Mouse (Mus musculus): ENCODE results near the gene Hormad2. TPM values are rescaled to one million over a fixed set of nuclear protein-coding genes. Genes with fewer than 3 reads are reported as not detected.

The Hormad2 gene
- polyA plus RNA-seq, 1 experiment from 2014 or later, result 1.9 TPM

- H3K9me3 ChIP-seq (ENCODE audit: control insufficient read depth, low read length), result no peaks in the 10 kb centered on the region
- H3K9ac ChIP-seq (ENCODE audit: low read depth, low read length), result no peak overlapping the region
- H3K4me1 ChIP-seq (replicated peaks; ENCODE audit: control insufficient read depth, insufficient read depth, low read length), result no peaks in the 10 kb centered on the region; the same call in 1 of the 2 replicates
- no peaks in the 10 kb centered on the region for H3K36me3 ChIP-seq (ENCODE audit: control insufficient read depth, insufficient read depth, low read length)
- WGBS, result 11% methylated on average over 12 of the region's 12 CpGs
- DNase-seq (ENCODE audit: low spot score) (no peak), ATAC-seq (replicated peaks; ENCODE audit: low FRiP score) (no peak)
- H3K27ac ChIP-seq (ENCODE audit: low read depth, low read length), result no peak overlapping the region
- H3K27me3 ChIP-seq (replicated peaks; ENCODE audit: control insufficient read depth, insufficient read depth, low read length), result no peaks in the 10 kb centered on the region; the same call in 1 of the 2 replicates
- no peak overlapping the region for H3K4me2 ChIP-seq
- H3K4me3 ChIP-seq (ENCODE audit: low read depth, low read length), result no peak overlapping the region
Measured at GRCm38 (mm10) chr11:4461154-4461553, 20.2 kb upstream of the Hormad2 start.

- no peaks in the 10 kb centered on the region for H3K36me3 ChIP-seq (ENCODE audit: control insufficient read depth, insufficient read depth, low read length)
- no peak overlapping the region for H3K27ac ChIP-seq (ENCODE audit: low read depth, low read length)
- no peak overlapping the region for H3K4me3 ChIP-seq (ENCODE audit: low read depth, low read length)
- no peak overlapping the region for H3K4me2 ChIP-seq
- H3K9ac ChIP-seq (ENCODE audit: low read depth, low read length), result no peak overlapping the region
- no peaks in the 10 kb centered on the region for H3K9me3 ChIP-seq (ENCODE audit: control insufficient read depth, low read length)
- DNase-seq (ENCODE audit: low spot score) (no peak), ATAC-seq (replicated peaks; ENCODE audit: low FRiP score) (no peak)
- H3K4me1 ChIP-seq (replicated peaks; ENCODE audit: control insufficient read depth, insufficient read depth, low read length), result no peaks in the 10 kb centered on the region
- 36% methylated on average over 5 of the region's 5 CpGs for WGBS
- no peaks in the 10 kb centered on the region; the same call in 1 of the 2 replicates for H3K27me3 ChIP-seq (replicated peaks; ENCODE audit: control insufficient read depth, insufficient read depth, low read length)
Measured at GRCm38 (mm10) chr11:4460615-4461014, 19.7 kb upstream of the Hormad2 start.

GRCm38 (mm10) chr11:4454895-4455535 is 14.1 kb upstream of the Hormad2 start:
- no peak for ATAC-seq (replicated peaks; ENCODE audit: low FRiP score)
- Histone ChIP-seq H3K36me3 (ENCODE audit: control insufficient read depth, insufficient read depth, low read length) (no peaks in the 10 kb centered on the region), H3K4me3 (ENCODE audit: low read depth, low read length) (no peak overlapping the region), H3K27ac (ENCODE audit: low read depth, low read length) (no peak overlapping the region), H3K4me2 (no peak overlapping the region), H3K9me3 (ENCODE audit: control insufficient read depth, low read length) (no peaks in the 10 kb centered on the region), H3K4me1 (replicated peaks; ENCODE audit: control insufficient read depth, insufficient read depth, low read length) (no peaks in the 10 kb centered on the region), H3K9ac (ENCODE audit: low read depth, low read length) (no peak overlapping the region), H3K27me3 (replicated peaks; ENCODE audit: control insufficient read depth, insufficient read depth, low read length) (no peaks in the 10 kb centered on the region; the same call in 1 of the 2 replicates)
- DNase-seq (ENCODE audit: low spot score), result no peak
- WGBS, result 70% methylated on average over 8 of the region's 8 CpGs

- no peak for ATAC-seq (replicated peaks; ENCODE audit: low FRiP score)
- WGBS, result 77% methylated on average over 12 of the region's 12 CpGs
Measured at GRCm38 (mm10) chr11:4452467-4453184, 11.7 kb upstream of the Hormad2 start.

GRCm38 (mm10) chr11:4451116-4451515 is 10.2 kb upstream of the Hormad2 start:
- H3K27ac ChIP-seq (ENCODE audit: low read depth, low read length), result no peak overlapping the region
- DNase-seq (ENCODE audit: low spot score), result peak; percentile 46
- ATAC-seq (replicated peaks; ENCODE audit: low FRiP score), result no peak
- H3K36me3 ChIP-seq (ENCODE audit: control insufficient read depth, insufficient read depth, low read length), result no peaks in the 10 kb centered on the region
- no peaks in the 10 kb centered on the region for H3K4me1 ChIP-seq (replicated peaks; ENCODE audit: control insufficient read depth, insufficient read depth, low read length)
- no peak overlapping the region for H3K4me2 ChIP-seq
- H3K27me3 ChIP-seq (replicated peaks; ENCODE audit: control insufficient read depth, insufficient read depth, low read length), result no peaks in the 10 kb centered on the region
- no peaks in the 10 kb centered on the region for H3K9me3 ChIP-seq (ENCODE audit: control insufficient read depth, low read length)
- H3K9ac ChIP-seq (ENCODE audit: low read depth, low read length), result no peak overlapping the region
- H3K4me3 ChIP-seq (ENCODE audit: low read depth, low read length), result no peak overlapping the region
- 22% methylated on average over 9 of the region's 9 CpGs for whole genome bisulfite sequencing

More at GRCm38 (mm10) chr11:4452467-4453184, 11.7 kb upstream of the Hormad2 start:
- no peak overlapping the region for H3K4me2 ChIP-seq
- no peaks in the 10 kb centered on the region for H3K9me3 ChIP-seq (ENCODE audit: control insufficient read depth, low read length)
- no peak for DNase-seq (ENCODE audit: low spot score)
- H3K4me1 ChIP-seq (replicated peaks; ENCODE audit: control insufficient read depth, insufficient read depth, low read length), result no peaks in the 10 kb centered on the region
- no peaks in the 10 kb centered on the region for H3K27me3 ChIP-seq (replicated peaks; ENCODE audit: control insufficient read depth, insufficient read depth, low read length)
- no peaks in the 10 kb centered on the region for H3K36me3 ChIP-seq (ENCODE audit: control insufficient read depth, insufficient read depth, low read length)
- no peak overlapping the region for H3K27ac ChIP-seq (ENCODE audit: low read depth, low read length)
- no peak overlapping the region for H3K9ac ChIP-seq (ENCODE audit: low read depth, low read length)
- H3K4me3 ChIP-seq (ENCODE audit: low read depth, low read length), result no peak overlapping the region

- no peak for DNase-seq (ENCODE audit: low spot score)
- WGBS, result 93% methylated on average over 9 of the region's 9 CpGs
- H3K36me3 ChIP-seq (ENCODE audit: control insufficient read depth, insufficient read depth, low read length), result no peaks in the 10 kb centered on the region
- H3K27ac ChIP-seq (ENCODE audit: low read depth, low read length), result no peak overlapping the region
- no peaks in the 10 kb centered on the region for H3K27me3 ChIP-seq (replicated peaks; ENCODE audit: control insufficient read depth, insufficient read depth, low read length)
- no peaks in the 10 kb centered on the region for H3K9me3 ChIP-seq (ENCODE audit: control insufficient read depth, low read length)
- no peak overlapping the region for H3K4me3 ChIP-seq (ENCODE audit: low read depth, low read length)
- ATAC-seq (replicated peaks; ENCODE audit: low FRiP score), result no peak
- no peaks in the 10 kb centered on the region for H3K4me1 ChIP-seq (replicated peaks; ENCODE audit: control insufficient read depth, insufficient read depth, low read length)
- no peak overlapping the region for H3K4me2 ChIP-seq
- H3K9ac ChIP-seq (ENCODE audit: low read depth, low read length), result no peak overlapping the region
Measured at GRCm38 (mm10) chr11:4446195-4446868, 5.4 kb upstream of the Hormad2 start.

- Histone ChIP-seq H3K4me1 (replicated peaks; ENCODE audit: control insufficient read depth, insufficient read depth, low read length) (no peaks in the 10 kb centered on the region), H3K27ac (ENCODE audit: low read depth, low read length) (no peak overlapping the region), H3K36me3 (ENCODE audit: control insufficient read depth, insufficient read depth, low read length) (no peaks in the 10 kb centered on the region), H3K4me3 (ENCODE audit: low read depth, low read length) (no peak overlapping the region), H3K9me3 (ENCODE audit: control insufficient read depth, low read length) (no peaks in the 10 kb centered on the region), H3K4me2 (no peak overlapping the region), H3K9ac (ENCODE audit: low read depth, low read length) (no peak overlapping the region), H3K27me3 (replicated peaks; ENCODE audit: control insufficient read depth, insufficient read depth, low read length) (no peaks in the 10 kb centered on the region)
- no peak for DNase-seq (ENCODE audit: low spot score)
- no peak for ATAC-seq (replicated peaks; ENCODE audit: low FRiP score)
- 30% methylated on average over 1 of the region's 1 CpGs for WGBS
Measured at GRCm38 (mm10) chr11:4442280-4442679, 1.4 kb upstream of the Hormad2 start.

GRCm38 (mm10) chr11:4438211-4438610 is 2.7 kb downstream of the Hormad2 start:
- WGBS, result 63% methylated on average over 2 of the region's 2 CpGs
- no peak overlapping the region for H3K9ac ChIP-seq (ENCODE audit: low read depth, low read length)
- DNase-seq (ENCODE audit: low spot score), result no peak
- H3K9me3 ChIP-seq (ENCODE audit: control insufficient read depth, low read length), result no peaks in the 10 kb centered on the region
- no peak overlapping the region for H3K4me2 ChIP-seq
- H3K4me3 ChIP-seq (ENCODE audit: low read depth, low read length), result no peak overlapping the region
- no peaks in the 10 kb centered on the region for H3K27me3 ChIP-seq (replicated peaks; ENCODE audit: control insufficient read depth, insufficient read depth, low read length)
- H3K36me3 ChIP-seq (ENCODE audit: control insufficient read depth, insufficient read depth, low read length), result no peaks in the 10 kb centered on the region
- no peak overlapping the region for H3K27ac ChIP-seq (ENCODE audit: low read depth, low read length)
- no peak for ATAC-seq (replicated peaks; ENCODE audit: low FRiP score)
- H3K4me1 ChIP-seq (replicated peaks; ENCODE audit: control insufficient read depth, insufficient read depth, low read length), result no peaks in the 10 kb centered on the region
